Mouse (Mus musculus) lung, postnatal 4 days (tissue): ENCODE measurements at regions not wholly inside any gene's neighbourhood (a gene's known extent, or its start where the extent isn't known, plus 50 kb on each side); places are given as distances from the start of the nearest gene placed in this dataset.

Source experiments
- DNase-seq, 2 experiments: peaks; one replicate each; pipeline ENCODE4 v3.0.0; 2021

- DNase-seq: no peak
Measured at GRCm38 (mm10) chr10:72573991-72574652, 80.5 kb upstream of the Zwint start.

DNA sequence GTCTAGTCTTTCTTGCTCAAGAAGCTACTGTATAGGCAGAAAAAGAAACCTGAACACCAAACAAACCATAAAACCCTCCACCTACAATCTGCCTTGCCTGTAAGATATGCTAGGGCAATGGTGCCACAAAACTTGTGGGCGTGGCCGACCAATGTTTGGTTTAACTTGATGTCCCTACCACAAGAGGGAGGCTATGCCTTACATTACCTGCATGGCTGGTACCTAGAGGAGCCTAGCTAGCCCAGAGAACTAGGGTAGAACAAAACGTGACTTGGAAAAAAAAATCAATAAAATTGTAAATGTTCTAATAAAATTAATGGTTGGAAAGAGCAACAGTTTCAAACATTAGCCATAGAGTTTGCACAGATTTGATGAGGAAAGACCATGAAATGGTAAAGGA, 76.9 kb upstream of the Zwint start:
- DNase-seq: no peak

DNA sequence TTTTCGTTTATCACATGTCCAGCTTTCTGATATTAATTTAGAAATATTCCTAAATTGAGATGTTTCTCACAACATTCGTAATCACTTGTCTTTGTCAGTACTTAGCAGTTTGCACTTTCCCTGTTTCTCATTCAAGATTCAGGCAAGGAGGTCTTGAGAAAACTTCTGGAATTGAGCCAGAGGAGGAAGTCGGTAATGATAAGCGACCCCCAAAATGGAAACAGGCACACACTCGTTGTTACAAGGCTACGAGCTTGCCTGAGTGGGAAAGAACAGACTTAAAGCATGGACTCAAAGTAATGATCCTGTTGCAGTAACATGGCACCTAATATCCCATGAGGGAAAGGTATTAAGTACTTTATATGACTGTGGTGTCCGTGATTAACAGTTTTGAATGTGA, 76.1 kb upstream of the Zwint start:
- DNase-seq: no peak

DNA sequence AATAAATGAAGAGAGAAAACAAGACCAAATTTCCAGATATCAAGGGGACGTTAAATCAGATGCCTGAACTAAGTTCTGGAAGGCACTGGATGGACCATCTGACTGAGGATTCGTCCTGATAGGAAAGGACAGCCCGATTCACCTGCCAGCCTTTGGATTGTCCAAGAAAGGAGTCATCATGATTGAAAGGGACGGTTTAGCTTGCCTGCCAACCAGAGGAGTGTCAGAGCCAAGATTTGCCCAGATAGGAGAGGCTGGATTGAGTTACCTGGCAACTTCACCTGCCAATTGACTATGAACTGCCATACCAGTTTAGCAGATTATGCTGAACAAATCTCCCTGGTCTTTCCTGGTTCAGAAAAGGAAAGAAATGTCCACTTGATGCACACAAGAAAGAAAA, 73.3 kb upstream of the Zwint start:
- DNase-seq: no peak

DNA sequence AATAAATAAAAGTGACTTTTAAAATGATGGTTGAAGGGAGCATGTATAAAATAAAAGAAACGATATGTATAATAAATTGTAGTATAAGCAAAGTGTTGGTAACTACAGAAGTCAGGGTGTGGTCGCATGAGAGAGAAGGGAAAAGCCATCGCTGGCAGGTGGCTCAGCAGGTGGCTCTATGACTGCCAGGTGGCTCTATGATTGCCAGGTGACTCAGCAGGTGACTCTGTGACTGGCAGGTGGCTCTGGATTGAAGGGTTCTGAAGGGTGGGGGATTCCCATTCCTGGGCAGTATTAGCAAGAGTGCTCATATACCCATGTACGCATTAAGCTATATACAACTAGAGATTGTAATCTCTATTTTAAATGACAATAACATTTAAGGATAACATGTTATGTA, 66.1 kb upstream of the Zwint start:
- no peak for DNase-seq

- no peak for DNase-seq
Measured at GRCm38 (mm10) chr10:72593049-72593448, 61.6 kb upstream of the Zwint start.
